Mouse (Mus musculus) myocyte (in vitro differentiated cells): Measurements from ENCODE around the gene Rmdn2.

Source experiments
- CEBPB ChIP-seq: IDR thresholded peaks from 2 replicates; pipeline ENCODE4 v1.6.1; 2011; ENCODE audit warnings: mild to moderate bottlenecking, moderate library complexity; ENCODE audit not compliant: poor library complexity, insufficient read depth, severe bottlenecking
- E2F4 ChIP-seq: IDR thresholded peaks from one replicate; pipeline ENCODE4 v1.6.1; 2011; ENCODE audit warnings: mild to moderate bottlenecking, control low read depth, moderate library complexity; ENCODE audit not compliant: insufficient read depth
- MAX ChIP-seq: IDR thresholded peaks from one replicate; pipeline ENCODE4 v1.6.1; 2011; ENCODE audit warnings: low read depth, mild to moderate bottlenecking, control low read depth
- MYOG ChIP-seq, 3 experiments: IDR thresholded peaks; one replicate each; pipeline ENCODE4 v1.6.1; 2011; ENCODE audit warnings: control low read depth in 2 of 3, low read depth in 2 of 3, mild to moderate bottlenecking in 2 of 3; ENCODE audit not compliant: insufficient read length in 2 of 3, control insufficient read depth in 1 of 3, insufficient read depth in 1 of 3
- POLR2A ChIP-seq: IDR thresholded peaks from one replicate; pipeline ENCODE4 v1.6.1; 2011; ENCODE audit warnings: low read depth, mild to moderate bottlenecking, control low read depth, moderate library complexity; ENCODE audit not compliant: insufficient read length
- USF1 ChIP-seq: IDR thresholded peaks from one replicate; pipeline ENCODE4 v1.6.1; 2011; ENCODE audit warnings: low read depth, mild to moderate bottlenecking, control low read depth, moderate library complexity

DNA sequence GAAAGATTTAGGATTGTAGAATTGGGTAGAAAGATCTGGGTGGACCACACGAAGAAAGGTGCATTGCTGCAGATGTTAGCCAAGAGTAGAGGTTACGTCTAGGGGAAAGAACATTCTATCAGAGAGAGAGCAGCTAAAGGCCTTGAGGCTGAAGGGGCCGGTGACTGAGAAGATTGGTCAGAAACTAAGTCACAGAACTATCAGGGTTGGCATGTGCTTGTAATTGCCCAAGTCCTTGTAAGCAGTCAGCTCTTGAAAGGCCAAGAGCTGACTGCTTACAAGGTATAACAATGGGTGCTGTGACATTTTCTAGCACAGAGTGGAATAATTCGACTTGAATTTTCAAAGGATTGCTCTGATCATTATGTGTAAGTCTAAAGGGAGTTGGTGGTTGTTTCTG, 38.2 kb downstream of the Rmdn2 start:
- no peak for TF ChIP-seq USF1
- TF ChIP-seq POLR2A, result no peak
- no peak for TF ChIP-seq E2F4
- TF ChIP-seq MYOG (IDR thresholded peaks at IDR 0.05; ENCODE audit: control insufficient read depth in 1 of 3, insufficient read depth in 1 of 3, insufficient read length in 2 of 3, low read depth in 2 of 3), result no peak
- TF ChIP-seq CEBPB, result no peak
- no peak for TF ChIP-seq MAX
